Mouse (Mus musculus) forebrain, embryonic 12.5 days (tissue): Measurements from ENCODE around the gene Tbc1d2b. TPM values are rescaled to one million over a fixed set of nuclear protein-coding genes. Genes with fewer than 3 reads are reported as not detected.

Source experiments
- ATAC-seq: fragments of 200-750 bp; cut with Nextera tagmentation; 2 replicates; pipeline ENCODE4 v1.8.0; 2017; ENCODE audit warnings: moderate TSS enrichment; ENCODE audit not compliant: low FRiP score
- H3K27ac ChIP-seq: fragments of 300-500 bp; sonication (generic); 2 replicates; pipeline ENCODE4 v1.5.1; 2016; ENCODE audit warnings: mild to moderate bottlenecking
- H3K27me3 ChIP-seq: fragments of 300-500 bp; sonication (generic); 2 replicates; pipeline ENCODE4 v1.6.1; 2016; ENCODE audit warnings: mild to moderate bottlenecking
- H3K36me3 ChIP-seq: fragments of 300-500 bp; sonication (generic); replicated peaks from 2 replicates; pipeline ENCODE4 v1.6.1; 2016; ENCODE audit warnings: mild to moderate bottlenecking
- H3K4me1 ChIP-seq: fragments of 300-500 bp; sonication (generic); 2 replicates; pipeline ENCODE4 v1.6.1; 2016
- H3K4me2 ChIP-seq: fragments of 300-500 bp; sonication (generic); 2 replicates; pipeline ENCODE4 v1.6.1; 2016; ENCODE audit warnings: mild to moderate bottlenecking, moderate library complexity
- H3K4me3 ChIP-seq: fragments of 300-500 bp; sonication (generic); replicated peaks from 2 replicates; pipeline ENCODE4 v1.5.1; 2016; ENCODE audit warnings: mild to moderate bottlenecking
- H3K9ac ChIP-seq: fragments of 300-500 bp; sonication (generic); 2 replicates; pipeline ENCODE4 v1.6.1; 2016; ENCODE audit warnings: mild to moderate bottlenecking
- H3K9me3 ChIP-seq: fragments of 300-500 bp; sonication (generic); 2 replicates; pipeline ENCODE4 v1.6.1; 2016
- WGBS: fragments of 180-500 bp; shearing (Covaris S2); methylation state at CpG from one replicate; pipeline ENCODE4 v1.1.7; 2016; 5-methylcytosine and 5-hydroxymethylcytosine counted together
- polyA plus RNA-seq: library from polyadenylated mRNA; unstranded; fragments of >200 nt; fragmentation: Nextera tagmentation; extraction: Ambion mirVana; gene quantifications from 2 replicates; pipeline ENCODE4 v1.2.1, GENCODE M21; 2016

The Tbc1d2b gene
- polyA plus RNA-seq, 1 experiment from 2014 or later, result 10.6 TPM

GRCm38 (mm10) chr9:90171421-90171820 is 99.2 kb downstream of the Tbc1d2b start:
- H3K4me3 ChIP-seq, result no peak overlapping the region
- H3K27me3 ChIP-seq, result no peaks in the 10 kb centered on the region
- no peak overlapping the region for H3K9ac ChIP-seq
- H3K36me3 ChIP-seq, result peaks cover 47% of the 10 kb centered on the region
- H3K27ac ChIP-seq, result no peak overlapping the region
- H3K4me1 ChIP-seq, result no peaks in the 10 kb centered on the region
- no peak for ATAC-seq
- 96% methylated on average over 19 of the region's 19 CpGs for WGBS
- H3K9me3 ChIP-seq, result no peaks in the 10 kb centered on the region
- no peak overlapping the region for H3K4me2 ChIP-seq

- Histone ChIP-seq H3K9me3 (no peaks in the 10 kb centered on the region), H3K27me3 (no peaks in the 10 kb centered on the region)
- WGBS, result 77% methylated on average over 4 of the region's 4 CpGs
Measured at GRCm38 (mm10) chr9:90169965-90170364, 100.6 kb downstream of the Tbc1d2b start.

GRCm38 (mm10) chr9:90166615-90167014 is 104.0 kb downstream of the Tbc1d2b start:
- no peak overlapping the region for H3K4me2 ChIP-seq
- no peaks in the 10 kb centered on the region for H3K27me3 ChIP-seq
- H3K9me3 ChIP-seq, result no peaks in the 10 kb centered on the region
- H3K4me1 ChIP-seq, result peaks cover 23% of the 10 kb centered on the region
- peaks cover 4% of the 10 kb centered on the region for H3K36me3 ChIP-seq
- ATAC-seq, result no peak
- H3K4me3 ChIP-seq, result no peak overlapping the region
- 83% methylated on average over 5 of the region's 5 CpGs for WGBS
- H3K9ac ChIP-seq, result no peak overlapping the region
- H3K27ac ChIP-seq, result no peak overlapping the region

More at GRCm38 (mm10) chr9:90169965-90170364, 100.6 kb downstream of the Tbc1d2b start:
- H3K9ac ChIP-seq, result no peak overlapping the region
- peaks cover 36% of the 10 kb centered on the region for H3K36me3 ChIP-seq
- H3K4me1 ChIP-seq, result peaks cover 5% of the 10 kb centered on the region
- H3K4me2 ChIP-seq, result no peak overlapping the region
- H3K27ac ChIP-seq, result no peak overlapping the region
- ATAC-seq, result no peak
- H3K4me3 ChIP-seq, result no peak overlapping the region

- H3K27me3 ChIP-seq, result no peaks in the 10 kb centered on the region
- no peak overlapping the region for H3K4me3 ChIP-seq
- no peak for ATAC-seq
- no peaks in the 10 kb centered on the region for H3K36me3 ChIP-seq
- WGBS, result 93% methylated on average over 4 of the region's 4 CpGs
- peaks cover 23% of the 10 kb centered on the region for H3K4me1 ChIP-seq
- H3K27ac ChIP-seq, result no peak overlapping the region
- no peak overlapping the region for H3K4me2 ChIP-seq
- H3K9me3 ChIP-seq, result no peaks in the 10 kb centered on the region
- no peak overlapping the region for H3K9ac ChIP-seq
Measured at GRCm38 (mm10) chr9:90165590-90165989, 105.0 kb downstream of the Tbc1d2b start.

GRCm38 (mm10) chr9:90164670-90165453 is 105.7 kb downstream of the Tbc1d2b start:
- peaks cover 23% of the 10 kb centered on the region for H3K4me1 ChIP-seq
- no peaks in the 10 kb centered on the region for H3K9me3 ChIP-seq
- peak overlapping the region; percentile 67 for H3K4me3 ChIP-seq
- no peak for ATAC-seq
- H3K27ac ChIP-seq, result no peak overlapping the region
- 53% methylated on average over 4 of the region's 4 CpGs for WGBS
- no peaks in the 10 kb centered on the region for H3K36me3 ChIP-seq
- peak overlapping the region; percentile 81; the same call in 1 of the 2 replicates for H3K9ac ChIP-seq
- peak overlapping the region; percentile 76 for H3K4me2 ChIP-seq
- H3K27me3 ChIP-seq, result no peaks in the 10 kb centered on the region

GRCm38 (mm10) chr9:90163749-90164095 is 106.9 kb downstream of the Tbc1d2b start:
- under 1% methylated on average over 18 of the region's 18 CpGs for WGBS
- H3K4me2 ChIP-seq, result peak overlapping the region; percentile 76
- no peaks in the 10 kb centered on the region for H3K36me3 ChIP-seq

GRCm38 (mm10) chr9:90162926-90163748 is 107.5 kb downstream of the Tbc1d2b start, which contains the start of gene Adamts7:
Adamts7 (plus strand) TSS chr9:90163069.
- peak; percentile 75 for ATAC-seq
- H3K4me1 ChIP-seq, result peaks cover 23% of the 10 kb centered on the region

More at GRCm38 (mm10) chr9:90163749-90164095, 106.9 kb downstream of the Tbc1d2b start:
- no peak for ATAC-seq
- peaks cover 23% of the 10 kb centered on the region for H3K4me1 ChIP-seq
- no peaks in the 10 kb centered on the region for H3K9me3 ChIP-seq
- peak overlapping the region; percentile 85 for H3K27ac ChIP-seq
- peak overlapping the region; percentile 81 for H3K9ac ChIP-seq
- no peaks in the 10 kb centered on the region for H3K27me3 ChIP-seq
- peak overlapping the region; percentile 67 for H3K4me3 ChIP-seq

GRCm38 (mm10) chr9:90162243-90162925 is 108.2 kb downstream of the Tbc1d2b start:
- ATAC-seq, result peak; percentile 85

More at GRCm38 (mm10) chr9:90162926-90163748, 107.5 kb downstream of the Tbc1d2b start, which contains the start of gene Adamts7:
- Histone ChIP-seq H3K36me3 (no peaks in the 10 kb centered on the region), H3K9me3 (no peaks in the 10 kb centered on the region), H3K4me2 (peak within 1 kb of the TSS; percentile 76), H3K27me3 (no peaks in the 10 kb centered on the region), H3K27ac (peak within 1 kb of the TSS; percentile 85), H3K9ac (peak within 1 kb of the TSS; percentile 81), H3K4me3 (peak within 1 kb of the TSS; percentile 67)
- under 1% methylated on average over 56 of the region's 60 CpGs for WGBS

More at GRCm38 (mm10) chr9:90162243-90162925, 108.2 kb downstream of the Tbc1d2b start:
- WGBS, result 9% methylated on average over 28 of the region's 29 CpGs
- Histone ChIP-seq H3K27me3 (no peaks in the 10 kb centered on the region), H3K4me1 (peaks cover 23% of the 10 kb centered on the region), H3K9ac (peak overlapping the region; percentile 81), H3K27ac (peak overlapping the region; percentile 85), H3K9me3 (no peaks in the 10 kb centered on the region), H3K4me2 (peak overlapping the region; percentile 76), H3K4me3 (peak overlapping the region; percentile 67), H3K36me3 (no peaks in the 10 kb centered on the region)

Other genes with a start within 250 kb of the Tbc1d2b start
- 7.5 and 7.7 TPM in 2 replicates for gene Ctsh, start 216.7 kb downstream of the Tbc1d2b start, polyA plus RNA-seq
- 497 and 513 TPM in 2 replicates for gene Morf4l1, start 156.0 kb downstream of the Tbc1d2b start, polyA plus RNA-seq
- gene Adamts7, start 107.7 kb downstream of the Tbc1d2b start, polyA plus RNA-seq, result 19.9 and 21.7 TPM in 2 replicates